Mouse (Mus musculus): Measurements from ENCODE around the gene Hs1bp3. TPM values are rescaled to one million over a fixed set of nuclear protein-coding genes. Genes with fewer than 3 reads are reported as not detected.
A peak's percentile ranks its signal among the peaks of the same experiment; 100 is the strongest.

Hs1bp3 gene
- polyA plus RNA-seq, 1 experiment from 2014 or later: 9.8 TPM

DNA sequence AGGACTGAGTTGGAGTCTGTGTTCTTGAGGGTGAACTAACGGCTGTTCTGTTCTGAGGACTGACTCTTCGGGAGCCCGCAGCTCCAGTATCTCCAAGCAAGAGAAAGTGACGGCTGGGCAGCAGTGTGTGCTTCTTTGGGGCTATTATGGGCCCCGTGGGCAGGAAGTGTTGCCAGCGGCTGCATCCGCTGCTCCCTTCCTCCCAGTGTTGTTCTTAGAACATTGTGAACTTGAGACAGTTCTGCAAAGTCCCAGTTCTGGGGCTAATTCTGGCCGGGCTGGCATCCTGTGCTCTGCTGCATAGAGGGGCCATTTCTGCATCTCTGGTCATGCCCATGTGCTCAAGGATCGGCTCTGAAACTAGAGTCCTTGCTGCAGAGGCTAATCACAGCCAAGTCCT, 31.7 kb downstream of the Hs1bp3 start:
- no peak overlapping the region for H3K4me3 ChIP-seq (ENCODE audit: low read depth, low read length)
- no peaks in the 10 kb centered on the region for H3K9me3 ChIP-seq (replicated peaks; ENCODE audit: control insufficient read depth, low read length)
- no peak overlapping the region for H3K4me2 ChIP-seq
- H3K4me1 ChIP-seq (ENCODE audit: control insufficient read depth, insufficient read depth, low read length): peaks cover 13% of the 10 kb centered on the region
- no peak for ATAC-seq (replicated peaks; ENCODE audit: insufficient number of reproducible peaks, low FRiP score, low TSS enrichment)
- H3K36me3 ChIP-seq (ENCODE audit: control insufficient read depth, insufficient read depth, low read length): peaks cover 5% of the 10 kb centered on the region
- H3K27ac ChIP-seq (ENCODE audit: low read depth, low read length): peak overlapping the region; percentile 63
- H3K27me3 ChIP-seq (ENCODE audit: control insufficient read depth, insufficient read depth, low read length): no peaks in the 10 kb centered on the region
- WGBS (ENCODE audit: insufficient replicate concordance): 45% methylated on average over 9 of the region's 9 CpGs
- H3K9ac ChIP-seq (ENCODE audit: low read depth, low read length): peak overlapping the region; percentile 56; the same call in 1 of the 2 replicates

DNA sequence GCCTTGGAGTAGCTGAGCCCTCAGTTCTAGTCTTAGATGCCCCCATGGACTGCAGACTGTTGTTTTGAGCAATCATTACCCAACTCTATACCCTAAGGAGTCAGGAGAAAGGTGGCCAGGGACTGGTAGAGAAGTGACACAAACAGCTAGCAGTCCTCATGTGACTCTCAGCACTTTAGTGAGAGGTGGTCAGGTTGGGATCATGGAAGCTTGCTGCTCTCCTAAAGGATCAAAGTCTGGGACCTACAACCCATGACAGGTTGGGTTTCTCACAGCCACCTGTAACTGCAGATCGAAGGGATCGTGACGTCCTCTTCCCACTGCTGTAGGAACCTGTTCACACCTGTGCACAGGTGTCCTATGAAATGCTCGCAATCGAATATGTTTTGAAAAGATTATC, 32.3 kb downstream of the Hs1bp3 start:
- H3K9ac ChIP-seq (ENCODE audit: low read depth, low read length): no peak overlapping the region; the same call in 1 of the 2 replicates
- no peak overlapping the region for H3K4me3 ChIP-seq (ENCODE audit: low read depth, low read length)
- H3K27me3 ChIP-seq (ENCODE audit: control insufficient read depth, insufficient read depth, low read length): no peaks in the 10 kb centered on the region
- peaks cover 5% of the 10 kb centered on the region for H3K36me3 ChIP-seq (ENCODE audit: control insufficient read depth, insufficient read depth, low read length)
- peaks cover 8% of the 10 kb centered on the region; the same call in 1 of the 2 replicates for H3K4me1 ChIP-seq (ENCODE audit: control insufficient read depth, insufficient read depth, low read length)
- peak overlapping the region; percentile 57; the same call in 1 of the 2 replicates for H3K27ac ChIP-seq (ENCODE audit: low read depth, low read length)
- ATAC-seq (replicated peaks; ENCODE audit: insufficient number of reproducible peaks, low FRiP score, low TSS enrichment): no peak
- H3K9me3 ChIP-seq (replicated peaks; ENCODE audit: control insufficient read depth, low read length): no peaks in the 10 kb centered on the region
- 86% methylated on average over 5 of the region's 5 CpGs for WGBS (ENCODE audit: insufficient replicate concordance)
- H3K4me2 ChIP-seq: no peak overlapping the region

DNA sequence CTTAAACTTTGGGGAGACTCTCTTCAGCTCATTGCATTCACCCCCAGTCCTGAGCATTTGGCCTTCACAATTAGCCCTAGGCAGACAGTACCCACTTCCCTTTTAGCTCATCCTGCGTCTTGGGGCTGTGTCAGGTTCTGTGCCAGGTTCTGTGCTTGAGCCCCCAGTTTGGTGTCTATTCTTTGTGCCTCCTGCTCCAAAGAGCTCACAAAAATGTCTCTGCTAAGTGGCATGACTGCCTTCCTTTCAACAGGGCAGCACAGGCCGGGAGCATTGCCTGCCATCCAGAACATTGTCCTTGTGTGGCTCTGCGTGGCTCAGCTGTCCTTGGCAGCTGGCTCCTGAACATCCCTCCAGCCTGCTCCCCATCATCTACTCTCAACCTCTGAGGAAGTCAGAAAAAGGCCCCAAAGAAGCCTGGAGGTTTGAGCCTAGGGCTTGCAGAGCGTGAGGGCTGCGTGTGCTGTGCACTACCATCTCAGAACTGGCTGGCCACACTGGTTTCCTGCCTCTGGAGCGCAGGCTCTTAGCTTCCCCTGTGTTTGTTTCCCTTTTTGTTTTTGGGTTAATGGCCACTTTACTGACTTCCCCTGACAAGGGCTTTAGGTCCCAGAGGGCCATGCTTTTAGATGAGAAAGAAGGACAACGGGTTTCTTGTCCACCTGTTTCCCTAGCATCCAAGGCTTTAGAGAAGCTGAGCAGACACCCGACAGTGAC, 34.7 kb downstream of the Hs1bp3 start:
- peaks cover 12% of the 10 kb centered on the region for H3K4me1 ChIP-seq (ENCODE audit: control insufficient read depth, insufficient read depth, low read length)
- no peak overlapping the region for H3K9ac ChIP-seq (ENCODE audit: low read depth, low read length)
- WGBS (ENCODE audit: insufficient replicate concordance): 78% methylated on average over 8 of the region's 8 CpGs
- no peaks in the 10 kb centered on the region for H3K27me3 ChIP-seq (ENCODE audit: control insufficient read depth, insufficient read depth, low read length)
- no peak for ATAC-seq (replicated peaks; ENCODE audit: insufficient number of reproducible peaks, low FRiP score, low TSS enrichment)
- no peak overlapping the region for H3K4me3 ChIP-seq (ENCODE audit: low read depth, low read length)
- H3K9me3 ChIP-seq (replicated peaks; ENCODE audit: control insufficient read depth, low read length): no peaks in the 10 kb centered on the region
- no peak overlapping the region for H3K4me2 ChIP-seq
- H3K36me3 ChIP-seq (ENCODE audit: control insufficient read depth, insufficient read depth, low read length): no peaks in the 10 kb centered on the region
- no peak overlapping the region for H3K27ac ChIP-seq (ENCODE audit: low read depth, low read length)

DNA sequence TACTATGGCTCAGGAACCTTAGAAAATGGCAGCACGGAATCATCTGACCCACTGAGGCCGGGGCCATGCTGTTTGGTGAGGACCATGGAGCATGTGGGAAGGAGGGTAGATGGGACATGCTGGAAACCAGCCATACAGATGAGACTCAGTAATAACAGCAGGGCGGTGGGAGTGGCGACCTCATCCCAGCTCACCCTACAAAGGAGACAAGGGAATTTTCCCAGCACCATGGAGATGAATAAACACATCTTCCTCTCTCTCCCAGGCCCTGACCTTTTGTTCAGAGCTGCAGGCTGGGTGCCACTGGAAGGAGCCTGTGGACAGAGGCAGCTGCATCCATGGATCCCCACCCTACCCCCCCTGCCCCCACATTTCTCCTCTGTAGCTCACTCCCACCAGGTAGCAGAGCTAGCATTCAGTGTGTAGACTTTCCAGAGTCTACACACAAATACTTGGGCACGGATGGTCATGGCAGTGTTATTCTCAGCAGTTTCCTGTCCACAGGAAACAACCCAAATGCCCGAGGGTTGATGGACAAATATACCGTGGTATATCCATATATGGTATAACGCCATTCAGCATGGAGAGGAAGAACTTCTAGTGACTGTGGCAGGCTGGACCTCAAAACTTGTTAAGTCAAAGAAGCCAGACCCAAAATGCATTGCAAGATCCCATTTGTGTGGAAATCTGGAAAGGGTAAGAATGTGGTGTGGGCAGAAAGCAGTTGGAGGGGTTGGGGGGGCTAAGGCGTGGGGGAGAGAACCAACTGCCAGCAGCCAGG, 35.7 kb downstream of the Hs1bp3 start:
- peaks cover 12% of the 10 kb centered on the region for H3K4me1 ChIP-seq (ENCODE audit: control insufficient read depth, insufficient read depth, low read length)
- H3K36me3 ChIP-seq (ENCODE audit: control insufficient read depth, insufficient read depth, low read length): no peaks in the 10 kb centered on the region
- no peak overlapping the region for H3K4me2 ChIP-seq
- no peaks in the 10 kb centered on the region for H3K9me3 ChIP-seq (replicated peaks; ENCODE audit: control insufficient read depth, low read length)
- no peak overlapping the region for H3K4me3 ChIP-seq (ENCODE audit: low read depth, low read length)
- H3K27me3 ChIP-seq (ENCODE audit: control insufficient read depth, insufficient read depth, low read length): no peaks in the 10 kb centered on the region
- no peak overlapping the region for H3K27ac ChIP-seq (ENCODE audit: low read depth, low read length)
- ATAC-seq (replicated peaks; ENCODE audit: insufficient number of reproducible peaks, low FRiP score, low TSS enrichment): no peak
- WGBS (ENCODE audit: insufficient replicate concordance): 67% methylated on average over 9 of the region's 9 CpGs
- no peak overlapping the region for H3K9ac ChIP-seq (ENCODE audit: low read depth, low read length)

DNA sequence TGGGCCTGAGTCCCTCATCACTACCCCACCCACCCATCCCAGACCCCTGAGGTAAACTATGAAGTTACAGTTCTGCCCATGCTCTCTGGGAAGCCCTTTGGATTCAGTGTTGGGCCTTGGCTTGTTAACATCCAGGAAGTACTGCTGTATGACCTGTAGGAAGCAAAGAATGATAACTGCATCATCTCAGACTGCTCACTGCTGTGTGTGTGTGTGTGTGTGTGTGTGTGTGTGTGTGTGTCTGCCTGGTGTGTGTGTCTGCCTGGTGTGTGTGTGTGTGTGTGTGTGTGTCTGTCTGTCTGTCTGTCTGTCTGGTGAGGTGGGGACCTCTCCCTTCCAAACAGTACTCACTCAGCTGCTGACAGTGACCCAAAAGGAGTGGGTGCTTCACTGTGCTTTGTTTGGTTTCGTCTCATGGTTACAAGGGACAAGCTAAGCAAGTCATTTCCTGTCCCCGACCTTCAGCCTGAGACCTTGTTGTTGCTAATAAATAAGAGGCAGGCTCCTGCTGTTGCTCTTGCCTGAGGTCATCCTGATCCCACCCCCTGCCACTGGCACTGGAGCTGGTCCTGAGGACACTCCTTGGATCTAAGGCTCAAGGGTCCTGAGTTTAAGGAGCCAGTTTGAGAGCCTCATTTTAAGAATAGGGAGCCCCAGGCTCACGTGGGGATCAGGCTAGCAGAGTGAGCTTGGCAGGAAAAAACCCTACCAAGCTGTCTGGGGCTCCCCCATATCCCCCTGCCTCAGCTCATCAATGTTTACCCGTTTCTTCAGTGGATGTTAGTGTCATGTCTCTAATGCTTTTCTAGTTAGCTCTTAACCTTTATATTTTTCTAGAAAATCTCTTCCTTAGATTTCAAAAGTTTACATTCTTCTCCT, 38.0 kb downstream of the Hs1bp3 start:
- WGBS (ENCODE audit: insufficient replicate concordance): 32% methylated on average over 4 of the region's 4 CpGs
- H3K27me3 ChIP-seq (ENCODE audit: control insufficient read depth, insufficient read depth, low read length): no peaks in the 10 kb centered on the region
- no peak overlapping the region for H3K4me3 ChIP-seq (ENCODE audit: low read depth, low read length)
- no peaks in the 10 kb centered on the region for H3K9me3 ChIP-seq (replicated peaks; ENCODE audit: control insufficient read depth, low read length)
- H3K4me1 ChIP-seq (ENCODE audit: control insufficient read depth, insufficient read depth, low read length): peaks cover 7% of the 10 kb centered on the region
- 0 out of 2 replicates have a peak overlapping the region, but pooled peaks have one; percentile 30 for H3K27ac ChIP-seq (ENCODE audit: low read depth, low read length)
- ATAC-seq (replicated peaks; ENCODE audit: insufficient number of reproducible peaks, low FRiP score, low TSS enrichment): no peak
- H3K9ac ChIP-seq (ENCODE audit: low read depth, low read length): no peak overlapping the region
- H3K4me2 ChIP-seq: no peak overlapping the region
- no peaks in the 10 kb centered on the region for H3K36me3 ChIP-seq (ENCODE audit: control insufficient read depth, insufficient read depth, low read length)

DNA sequence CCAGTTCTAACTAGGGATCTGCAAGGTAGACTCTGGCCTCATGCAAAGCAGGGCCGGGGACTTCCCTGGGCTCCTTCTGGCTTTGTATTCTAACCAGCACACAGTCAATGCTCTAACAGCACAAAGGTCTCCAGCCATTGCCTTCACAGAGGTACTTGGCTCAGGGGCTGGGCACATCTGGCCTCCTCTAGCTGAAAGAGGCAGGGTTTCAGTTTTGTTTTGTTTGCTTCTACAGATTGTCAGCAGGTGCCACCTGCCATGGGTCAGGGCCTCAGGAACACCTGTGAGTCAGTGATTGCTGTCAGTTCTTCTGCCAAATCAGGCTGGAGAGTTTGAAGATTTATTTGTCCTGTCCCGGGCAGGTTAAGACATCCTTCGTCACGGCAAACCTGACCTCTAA, 39.8 kb downstream of the Hs1bp3 start:
- no peaks in the 10 kb centered on the region for H3K27me3 ChIP-seq (ENCODE audit: control insufficient read depth, insufficient read depth, low read length)
- no peak overlapping the region for H3K4me3 ChIP-seq (ENCODE audit: low read depth, low read length)
- no peaks in the 10 kb centered on the region for H3K36me3 ChIP-seq (ENCODE audit: control insufficient read depth, insufficient read depth, low read length)
- H3K4me2 ChIP-seq: no peak overlapping the region
- WGBS (ENCODE audit: insufficient replicate concordance): 83% methylated on average over 4 of the region's 4 CpGs
- no peak overlapping the region for H3K27ac ChIP-seq (ENCODE audit: low read depth, low read length)
- H3K9ac ChIP-seq (ENCODE audit: low read depth, low read length): no peak overlapping the region
- ATAC-seq (replicated peaks; ENCODE audit: insufficient number of reproducible peaks, low FRiP score, low TSS enrichment): no peak
- H3K4me1 ChIP-seq (ENCODE audit: control insufficient read depth, insufficient read depth, low read length): peaks cover 15% of the 10 kb centered on the region
- H3K9me3 ChIP-seq (replicated peaks; ENCODE audit: control insufficient read depth, low read length): no peaks in the 10 kb centered on the region

DNA sequence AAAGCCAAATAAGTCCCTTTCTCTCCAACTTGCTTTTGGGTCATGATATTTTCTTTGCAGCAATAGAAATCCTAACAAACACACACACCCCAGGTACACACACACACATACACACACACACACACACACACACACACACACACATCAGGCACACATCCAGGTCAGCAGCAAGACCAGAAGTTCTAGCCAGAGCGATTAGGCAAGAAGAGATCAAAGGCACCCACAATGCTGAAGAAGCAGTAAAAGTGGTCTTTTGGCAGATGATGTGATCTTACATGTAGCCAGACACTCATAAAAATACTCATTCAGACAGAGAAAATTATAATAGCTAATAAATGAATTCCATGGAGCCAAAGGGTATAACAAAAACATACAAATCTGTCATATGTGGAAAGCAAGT, 41.0 kb downstream of the Hs1bp3 start:
- Histone ChIP-seq H3K4me3 (ENCODE audit: low read depth, low read length) (no peak overlapping the region), H3K36me3 (ENCODE audit: control insufficient read depth, insufficient read depth, low read length) (no peaks in the 10 kb centered on the region), H3K4me1 (ENCODE audit: control insufficient read depth, insufficient read depth, low read length) (peaks cover 18% of the 10 kb centered on the region), H3K27me3 (ENCODE audit: control insufficient read depth, insufficient read depth, low read length) (no peaks in the 10 kb centered on the region), H3K9me3 (replicated peaks; ENCODE audit: control insufficient read depth, low read length) (no peaks in the 10 kb centered on the region), H3K4me2 (no peak overlapping the region), H3K9ac (ENCODE audit: low read depth, low read length) (no peak overlapping the region), H3K27ac (ENCODE audit: low read depth, low read length) (no peak overlapping the region)
- ATAC-seq (replicated peaks; ENCODE audit: insufficient number of reproducible peaks, low FRiP score, low TSS enrichment): no peak
- 88% methylated on average over 1 of the region's 1 CpGs for WGBS (ENCODE audit: insufficient replicate concordance)

DNA sequence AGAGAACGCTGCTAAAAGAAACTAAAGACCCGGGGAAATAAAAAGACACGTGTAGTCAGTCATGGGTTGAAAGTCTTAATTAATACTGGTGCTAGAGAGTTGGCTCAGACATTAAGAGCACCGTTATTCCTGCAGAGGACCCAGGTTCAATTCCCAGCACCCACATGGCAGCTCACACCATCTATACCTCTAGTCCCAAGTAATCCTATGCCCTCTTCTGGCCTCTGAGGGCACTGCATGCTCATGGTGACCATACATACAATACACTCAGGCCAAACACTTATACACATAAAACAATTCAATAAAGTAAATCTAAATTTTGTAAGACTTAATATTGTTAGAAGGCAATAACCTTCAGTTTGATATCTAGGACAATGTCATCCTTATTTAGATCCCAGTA, 41.8 kb downstream of the Hs1bp3 start:
- no peak overlapping the region for H3K9ac ChIP-seq (ENCODE audit: low read depth, low read length)
- H3K4me2 ChIP-seq: no peak overlapping the region
- 86% methylated on average over 4 of the region's 4 CpGs for WGBS (ENCODE audit: insufficient replicate concordance)
- no peak overlapping the region for H3K27ac ChIP-seq (ENCODE audit: low read depth, low read length)
- H3K4me1 ChIP-seq (ENCODE audit: control insufficient read depth, insufficient read depth, low read length): peaks cover 18% of the 10 kb centered on the region
- no peak overlapping the region for H3K4me3 ChIP-seq (ENCODE audit: low read depth, low read length)
- no peak for ATAC-seq (replicated peaks; ENCODE audit: insufficient number of reproducible peaks, low FRiP score, low TSS enrichment)
- no peaks in the 10 kb centered on the region for H3K9me3 ChIP-seq (replicated peaks; ENCODE audit: control insufficient read depth, low read length)
- no peaks in the 10 kb centered on the region for H3K36me3 ChIP-seq (ENCODE audit: control insufficient read depth, insufficient read depth, low read length)
- H3K27me3 ChIP-seq (ENCODE audit: control insufficient read depth, insufficient read depth, low read length): no peaks in the 10 kb centered on the region
